Mouse (Mus musculus) telencephalon, adult 2 months (tissue): ENCODE results near the gene F7.
"Not testable (repeated sequence)": the region's sequence is repeated elsewhere in the genome, so short reads cannot be mapped to it uniquely, and the experiment has no call there.

ENCODE experiments used
- DNase-seq: peaks from one replicate; pipeline ENCODE4 v3.0.0-alpha.2; 2011; ENCODE audit warnings: low read depth, low spot score

Gene F7

GRCm38 (mm10) chr8:13028482-13028881 is 2.6 kb downstream of the F7 start:
- peak; percentile 87 for DNase-seq

- DNase-seq = peak; percentile 76
These were observed 10.5 kb downstream of the F7 start for GRCm38 (mm10) chr8:13036346-13036812.

- DNase-seq = no peak
These were observed 11.2 kb downstream of the F7 start, which contains the start of gene F10 for GRCm38 (mm10) chr8:13037015-13037414. F10 (plus strand) TSS chr8:13037308.

- no peak for DNase-seq
These were observed 11.7 kb downstream of the F7 start for GRCm38 (mm10) chr8:13037569-13037968.

- no peak for DNase-seq
These were observed 13.2 kb downstream of the F7 start for GRCm38 (mm10) chr8:13039054-13039453.

- DNase-seq = no peak
These were observed 15.6 kb downstream of the F7 start for GRCm38 (mm10) chr8:13041459-13041858.

GRCm38 (mm10) chr8:13047652-13048051 is 21.8 kb downstream of the F7 start:
- no peak for DNase-seq

GRCm38 (mm10) chr8:13050550-13050949 is 24.7 kb downstream of the F7 start:
- DNase-seq = no peak

GRCm38 (mm10) chr8:13057351-13057750 is 31.5 kb downstream of the F7 start:
- DNase-seq = no peak

GRCm38 (mm10) chr8:13060441-13061150 is 34.8 kb downstream of the F7 start, which contains the start of gene Proz:
Proz (plus strand) TSS chr8:13060914.
- DNase-seq = no peak

GRCm38 (mm10) chr8:13063112-13063511 is 37.3 kb downstream of the F7 start:
- DNase-seq = no peak

- no peak for DNase-seq
These were observed 47.4 kb downstream of the F7 start for GRCm38 (mm10) chr8:13073255-13073654.

- DNase-seq = no peak
These were observed 49.2 kb downstream of the F7 start for GRCm38 (mm10) chr8:13075044-13075443.

- not testable (repeated sequence) for DNase-seq
These were observed 49.7 kb downstream of the F7 start for GRCm38 (mm10) chr8:13075579-13075978.

- peak; percentile 52 for DNase-seq
These were observed 51.7 kb downstream of the F7 start for GRCm38 (mm10) chr8:13077542-13077941.
